Mouse (Mus musculus): ENCODE results near the gene Pou3f3.

- TF ChIP-seq TAL1 (IDR thresholded peaks at IDR 0.05; ENCODE audit: low read length) (no peak), GATA1 (IDR thresholded peaks at IDR 0.05; ENCODE audit: low read length) (no peak)
These were observed 2.4 kb downstream of the Pou3f3 start for GRCm38 (mm10) chr1:42697756-42698583.
